Mouse (Mus musculus) adipocyte (in vitro differentiated cells): ENCODE results near the gene Pnrc1.
A peak's percentile ranks its signal among the peaks of the same experiment; 100 is the strongest.

Experiments used
- DNase-seq: peaks from one replicate; pipeline ENCODE4 v3.0.0-alpha.2; 2016; ENCODE audit warnings: low spot score

Gene Pnrc1

DNA sequence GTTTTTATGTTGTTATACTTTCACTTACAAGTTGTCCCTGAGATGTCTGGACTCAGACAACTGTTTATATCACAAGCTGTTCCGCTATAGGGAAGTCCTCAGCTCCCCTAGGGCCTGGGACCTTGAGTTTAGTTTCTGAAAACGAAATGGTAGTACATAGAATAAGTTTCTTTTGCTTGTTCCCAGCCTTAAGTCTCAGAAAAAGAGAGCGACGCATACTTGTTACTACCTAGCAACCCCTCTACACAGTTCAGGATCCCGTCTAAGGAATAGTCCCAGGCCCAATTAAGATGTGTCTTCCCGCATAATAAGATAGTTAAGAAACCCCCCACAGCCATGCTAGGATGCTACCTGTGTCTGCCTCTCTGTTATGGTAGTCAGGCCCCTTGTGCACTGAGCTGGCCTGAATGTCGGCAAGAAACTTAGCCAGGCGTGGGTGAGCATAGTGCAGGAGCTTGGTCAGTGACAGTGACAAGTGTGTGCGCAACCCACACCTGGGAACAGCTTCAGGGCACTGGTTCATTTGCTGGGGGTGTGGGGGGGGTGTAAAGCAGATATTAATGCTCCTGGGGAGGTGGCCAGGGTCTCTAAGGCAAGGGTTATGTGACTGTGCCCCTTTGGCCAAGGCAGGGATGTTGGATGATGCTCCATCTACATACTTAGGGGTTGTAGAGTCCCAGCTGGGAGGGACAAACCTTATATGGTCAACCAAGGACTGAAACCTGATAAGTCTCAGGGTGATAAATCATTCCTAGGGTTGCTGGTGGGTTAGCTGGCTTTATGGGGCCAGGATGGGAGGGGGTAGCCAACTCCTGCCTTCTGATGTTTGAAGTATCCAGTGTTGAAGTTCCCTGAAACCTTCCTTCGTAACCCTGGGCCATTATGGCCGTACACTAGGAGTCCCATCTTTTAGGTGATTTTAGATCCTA, 19.3 kb downstream of the Pnrc1 start:
- no peak for DNase-seq

GRCm38 (mm10) chr4:33264979-33265726, 24.8 kb downstream of the Pnrc1 start:
- no peak for DNase-seq

DNA sequence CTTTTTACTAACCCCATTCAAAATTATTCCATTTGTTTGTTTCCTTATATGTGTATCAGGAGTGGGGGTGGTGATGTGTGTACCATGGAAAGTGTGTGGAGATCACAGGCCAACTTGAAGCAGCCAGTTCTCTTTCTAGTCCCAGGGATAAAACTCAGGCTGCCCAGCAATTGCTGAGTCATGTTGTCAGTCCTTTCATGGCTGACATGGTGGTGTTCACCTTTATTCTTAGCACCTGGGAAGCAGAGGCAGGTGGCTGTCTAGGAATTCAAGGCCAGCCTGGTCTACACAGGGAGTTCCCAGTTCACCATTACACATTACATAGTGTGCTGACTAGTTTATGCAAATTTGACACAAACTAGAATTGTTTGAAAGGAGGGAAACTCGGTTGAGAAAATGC, 27.1 kb downstream of the Pnrc1 start:
- DNase-seq: no peak

DNA sequence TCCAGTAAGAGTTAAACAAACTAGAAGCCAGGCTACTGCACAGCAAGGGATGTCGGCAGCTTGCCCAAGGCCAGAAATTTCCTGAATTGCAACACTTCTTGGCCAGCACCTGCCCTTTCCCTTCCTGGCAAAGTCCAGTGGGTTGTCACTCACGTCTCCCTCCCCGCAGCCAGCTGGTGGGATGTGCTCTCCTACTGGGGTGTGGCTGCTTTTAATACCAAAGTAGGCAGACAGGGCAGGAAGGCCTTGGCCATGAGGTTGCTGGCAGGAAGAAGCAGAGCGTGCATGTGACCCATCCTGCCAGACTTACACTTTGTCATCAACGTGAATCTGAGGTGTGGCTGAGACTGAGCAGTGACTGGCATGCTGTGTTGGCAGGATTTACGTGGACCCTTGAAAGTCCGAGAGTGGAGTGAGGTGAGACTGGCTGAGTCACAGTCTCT, 28.6 kb downstream of the Pnrc1 start:
- DNase-seq: peak; percentile 98

- no peak for DNase-seq
Measured at GRCm38 (mm10) chr4:33260311-33260710, 29.7 kb downstream of the Pnrc1 start.

DNA sequence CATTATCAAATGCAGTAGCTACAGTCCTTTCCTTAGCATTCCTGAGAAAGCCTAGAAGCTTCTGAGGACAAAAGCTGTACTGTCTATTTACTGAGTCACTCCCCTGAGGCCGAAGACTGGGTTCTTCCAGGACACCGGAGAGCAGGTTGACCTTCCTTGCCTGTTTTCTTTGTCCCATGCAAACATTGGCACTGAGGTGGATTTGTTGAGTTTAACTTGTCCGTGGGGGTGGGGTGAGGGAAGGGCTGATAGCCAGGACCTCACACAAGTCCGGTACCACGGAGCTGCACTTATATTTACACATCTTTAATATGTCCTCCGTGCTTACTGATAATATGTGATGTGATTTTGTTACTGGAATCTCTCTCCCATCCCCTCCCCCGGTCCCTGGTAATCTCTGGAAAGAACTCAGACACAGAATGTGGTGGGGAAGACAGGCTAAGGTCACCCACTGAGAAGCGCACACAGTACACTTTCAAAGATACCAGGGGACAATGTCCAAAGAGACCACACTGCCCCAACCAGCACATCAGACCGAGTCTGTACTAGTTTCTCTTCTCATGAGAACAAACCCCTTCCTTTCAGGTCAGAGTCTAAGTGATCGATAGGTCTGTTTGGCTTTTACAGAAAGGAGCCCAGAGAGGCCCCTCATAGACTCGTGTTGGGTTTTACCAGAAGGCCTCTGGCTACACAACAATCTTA, 32.5 kb downstream of the Pnrc1 start:
- DNase-seq: no peak

- DNase-seq: no peak
Measured at GRCm38 (mm10) chr4:33254706-33255105, 35.3 kb downstream of the Pnrc1 start.

GRCm38 (mm10) chr4:33250867-33251266, 39.1 kb downstream of the Pnrc1 start:
- DNase-seq: no peak

GRCm38 (mm10) chr4:33249716-33250230, 40.2 kb downstream of the Pnrc1 start:
- DNase-seq: no peak

DNA sequence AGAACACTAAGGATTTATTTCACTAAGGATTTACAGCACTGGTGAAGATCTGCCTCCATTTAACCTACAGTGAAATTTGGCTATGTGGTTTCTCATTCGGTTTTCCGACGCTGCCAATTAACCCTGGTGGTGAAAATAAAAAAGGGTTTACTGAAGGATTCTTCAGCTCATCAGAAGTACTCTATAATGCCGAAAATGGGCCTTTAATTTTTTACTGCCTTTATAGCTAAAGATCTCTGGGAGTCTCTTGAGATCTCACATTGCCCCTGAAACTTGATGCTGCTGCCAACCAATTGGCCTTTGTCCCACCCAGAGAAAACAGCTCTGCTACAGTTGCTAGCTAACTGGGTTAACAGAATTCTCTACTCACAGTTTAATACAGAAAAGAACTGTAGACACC, 41.0 kb downstream of the Pnrc1 start:
- DNase-seq: peak; percentile 80

DNA sequence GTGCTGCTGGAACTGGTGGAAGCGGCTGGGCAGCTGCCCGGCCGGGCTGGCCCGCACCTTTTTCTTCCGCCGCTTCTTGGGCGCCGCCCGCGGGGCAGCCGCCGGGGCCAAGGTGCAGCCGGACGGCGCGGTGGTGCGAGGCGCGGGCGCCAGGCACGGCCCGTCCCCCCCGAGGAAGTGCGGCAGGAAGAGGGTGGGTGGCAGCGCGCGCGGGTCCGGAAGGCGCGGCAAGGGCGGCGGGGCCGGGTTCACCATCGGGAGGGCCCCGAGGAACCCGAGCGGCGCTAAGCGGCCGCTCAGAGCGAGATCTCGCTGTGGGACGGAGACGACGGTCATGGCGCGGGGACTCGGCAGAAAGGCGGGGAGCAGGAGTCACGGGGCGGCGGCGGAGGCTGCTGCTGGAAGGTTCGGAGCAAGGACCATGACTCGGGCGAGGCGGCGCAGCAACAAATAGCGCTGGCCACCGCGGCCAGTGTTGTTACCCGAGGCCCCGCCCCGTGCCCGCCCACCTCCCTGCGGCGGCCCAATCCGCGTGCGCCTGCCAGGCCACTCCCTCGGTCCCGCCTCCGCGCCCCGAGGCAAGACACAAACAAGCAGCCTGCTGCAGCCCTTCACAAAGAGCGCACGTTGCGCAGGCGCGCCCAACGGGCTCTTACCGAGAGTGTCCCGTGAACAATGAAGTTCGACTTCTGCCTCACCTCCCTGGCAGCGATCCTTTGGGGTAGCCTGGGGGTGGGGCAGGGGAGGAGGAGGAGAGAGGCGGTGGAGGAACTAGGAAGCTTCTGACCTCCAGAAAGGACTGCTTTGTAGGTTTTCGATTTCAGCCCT, 41.7 kb downstream of the Pnrc1 start:
- peak; percentile 97 for DNase-seq

GRCm38 (mm10) chr4:33247479-33248053, 42.4 kb downstream of the Pnrc1 start:
- DNase-seq: peak; percentile 99

DNA sequence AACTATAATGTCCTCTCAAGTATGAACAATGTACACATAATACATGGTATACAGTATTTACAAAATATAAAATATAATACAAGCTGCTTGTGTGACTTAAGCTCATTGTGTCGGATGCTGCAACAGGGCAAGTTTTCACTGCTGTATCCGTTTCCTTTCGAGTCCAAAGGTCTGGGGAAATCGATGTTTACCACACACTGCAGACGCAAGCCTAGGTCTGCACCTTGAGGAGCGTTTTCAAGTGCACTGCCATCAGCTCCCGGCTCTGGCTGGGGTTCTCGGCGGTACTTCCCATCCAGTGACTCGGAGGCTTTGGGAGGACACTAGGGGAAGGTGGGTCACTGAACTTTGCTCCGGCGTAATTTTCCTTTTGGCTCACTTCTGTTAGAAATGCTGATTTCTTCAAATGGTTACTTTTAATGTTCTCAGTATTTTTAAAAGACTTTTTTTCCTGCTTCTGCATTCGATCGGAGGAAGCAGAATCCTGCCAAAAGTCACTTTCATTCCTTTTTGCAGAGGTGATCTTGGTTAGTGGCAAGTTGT, 44.0 kb downstream of the Pnrc1 start:
- no peak for DNase-seq

DNA sequence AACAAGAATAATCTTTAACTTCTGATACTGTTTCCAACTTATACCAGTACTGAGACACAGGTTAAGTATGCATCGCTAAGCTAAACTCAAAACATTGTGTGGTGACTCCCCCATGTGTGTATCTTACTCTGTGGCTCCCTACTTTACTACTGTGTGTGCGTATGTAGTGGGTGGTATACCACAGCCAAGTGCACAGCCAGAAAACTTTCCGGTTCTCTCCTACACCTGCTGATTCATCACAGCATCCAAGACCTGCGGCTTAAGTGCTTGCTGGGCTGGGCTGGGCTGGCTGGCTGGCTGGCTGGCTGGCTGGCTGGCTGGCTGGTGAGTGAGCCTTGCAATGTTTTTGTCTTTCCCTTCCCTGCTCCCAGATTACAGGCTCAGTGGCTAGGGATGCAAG, 46.0 kb downstream of the Pnrc1 start:
- DNase-seq: no peak

DNA sequence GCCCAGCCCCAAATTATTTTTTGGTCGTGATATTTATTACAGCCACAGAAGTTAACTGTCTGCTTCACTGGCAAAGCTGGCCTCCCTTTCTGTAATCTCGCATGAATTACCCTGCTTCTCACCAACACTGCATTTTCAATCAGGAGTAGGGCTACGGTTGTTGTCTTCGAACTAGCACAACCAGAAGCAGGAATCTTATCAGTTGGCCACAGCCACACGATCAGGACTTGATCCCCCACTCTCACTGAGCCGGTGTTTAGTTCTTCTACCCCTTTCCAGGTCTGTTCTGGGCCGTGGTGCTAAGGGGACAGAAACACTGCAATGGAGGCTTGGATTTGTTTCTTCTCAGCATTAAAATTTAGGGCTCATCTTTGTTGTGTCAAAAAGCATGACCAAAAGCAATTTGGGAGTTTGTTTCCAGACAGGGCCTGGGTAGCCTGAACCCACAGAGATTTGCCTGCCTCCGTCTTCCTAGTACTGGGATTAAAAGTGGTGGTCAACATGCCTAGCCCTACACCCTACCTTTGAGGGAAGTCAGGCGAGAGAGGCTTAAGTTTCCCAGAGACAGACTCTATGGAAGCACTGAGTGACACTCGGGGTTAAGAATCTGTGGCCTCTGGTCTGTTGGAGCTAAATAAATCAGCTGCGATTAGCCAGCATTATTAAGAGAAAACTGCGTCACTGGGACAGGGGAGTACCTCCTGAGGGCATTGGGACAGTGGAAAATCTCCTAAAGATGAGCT, 46.8 kb downstream of the Pnrc1 start:
- no peak for DNase-seq

DNA sequence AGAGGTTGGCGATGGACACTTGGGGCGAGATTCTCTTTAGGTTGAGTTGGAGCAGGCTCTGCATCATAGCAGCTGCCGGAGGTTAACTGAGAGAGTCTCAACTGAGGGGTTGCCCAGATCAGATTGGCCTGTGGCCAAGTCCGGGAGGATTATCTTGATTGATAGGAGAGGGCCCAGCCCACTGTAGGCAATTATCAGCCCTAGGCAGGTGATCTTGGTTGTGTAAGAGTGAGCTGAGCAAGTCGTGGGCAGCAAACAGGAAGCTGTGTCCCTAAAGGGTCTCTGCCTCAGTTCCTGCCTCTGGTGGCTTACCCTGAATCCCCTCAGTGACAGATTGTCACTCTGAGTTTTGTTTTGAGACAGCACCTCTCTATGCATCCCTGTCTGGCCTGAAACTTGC, 47.4 kb downstream of the Pnrc1 start:
- no peak for DNase-seq

GRCm38 (mm10) chr4:33230881-33231280, 59.1 kb downstream of the Pnrc1 start:
- DNase-seq: no peak

GRCm38 (mm10) chr4:33229639-33230038, 60.3 kb downstream of the Pnrc1 start:
- no peak for DNase-seq

DNA sequence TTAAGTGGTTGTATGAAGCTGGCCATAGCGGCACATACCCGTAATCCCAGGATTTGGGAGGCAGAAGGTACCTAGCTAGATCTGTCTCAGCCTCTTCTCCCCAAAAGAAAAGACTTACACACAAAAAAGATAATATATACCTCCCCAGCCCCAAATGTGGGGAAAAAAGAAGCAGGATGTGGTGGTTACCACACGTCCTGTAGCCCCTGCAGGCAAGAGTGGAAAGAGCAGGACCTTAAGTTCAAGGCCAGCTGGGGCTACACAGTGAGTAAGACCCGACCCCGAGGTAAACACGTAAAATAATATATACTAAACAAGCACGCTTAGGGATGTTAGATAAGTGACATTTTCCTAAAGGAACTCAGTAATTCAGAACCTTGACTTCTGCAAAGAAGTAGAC, 62.8 kb downstream of the Pnrc1 start:
- no peak for DNase-seq
